In genomic region chr11:77930751-77931540, GRCm38 (mm10) we compare ENCODE assay signal across 8 mouse cellular contexts. TPM values are rescaled to one million over a fixed set of nuclear protein-coding genes. Genes with fewer than 3 reads are reported as not detected.
DNase-seq lines count a peak whose midpoint lies in the region; ATAC-seq and TF ChIP-seq lines count a peak whose summit lies in the region.

Sez6 (plus strand) TSS chr11:77930800.

- H3K9ac ChIP-seq in forebrain, embryonic 12.5 days = peak within 1 kb of the TSS; percentile 69
- H3K9ac ChIP-seq in heart, embryonic 15.5 days = no peak within 1 kb of the TSS
- H3K9ac ChIP-seq in liver, embryonic 14.5 days (replicated peaks) = no peak within 1 kb of the TSS
- peak within 1 kb of the TSS; percentile 97 for H3K9ac ChIP-seq in neural tube, embryonic 14.5 days (replicated peaks; ENCODE audit: low read depth, low read length)

- 1% methylated on average over 80 of the region's 94 CpGs for WGBS in forebrain, embryonic 12.5 days
- WGBS in heart, embryonic 15.5 days = under 1% methylated on average over 83 of the region's 94 CpGs
- 1% methylated on average over 88 of the region's 94 CpGs for WGBS in liver, embryonic 14.5 days (ENCODE audit: insufficient replicate concordance)
- under 1% methylated on average over 85 of the region's 94 CpGs for WGBS in neural tube, embryonic 14.5 days

- no peak for TF ChIP-seq EP300 in liver, embryonic 14.5 days (IDR thresholded peaks at IDR 0.05; ENCODE audit: low read depth)

- peak; percentile 76 for ATAC-seq in forebrain, embryonic 12.5 days (ENCODE audit: low FRiP score)
- ATAC-seq in heart, embryonic 15.5 days (replicated peaks; ENCODE audit: insufficient number of reproducible peaks, insufficient read depth, low FRiP score, low read depth) = peak; percentile 78; the same call in 1 of the 2 replicates
- ATAC-seq in liver, embryonic 14.5 days (ENCODE audit: insufficient read depth) = 0 out of 2 replicates have a peak, but pooled peaks have one; percentile 28
- peak; percentile 78 for ATAC-seq in neural tube, embryonic 14.5 days (ENCODE audit: low read depth)

- no peaks in the 10 kb centered on the region for H3K9me3 ChIP-seq in forebrain, embryonic 12.5 days
- no peaks in the 10 kb centered on the region for H3K9me3 ChIP-seq in heart, embryonic 15.5 days (replicated peaks)
- no peaks in the 10 kb centered on the region for H3K9me3 ChIP-seq in liver, embryonic 14.5 days (ENCODE audit: control insufficient read depth, low read length)
- no peaks in the 10 kb centered on the region for H3K9me3 ChIP-seq in neural tube, embryonic 14.5 days (ENCODE audit: control insufficient read depth, low read length)

- DNase-seq in layer of hippocampus, adult 11-12 months (ENCODE audit: low spot score) = peak; percentile 82
- no peak for DNase-seq in layer of hippocampus, adult 9-10 months (ENCODE audit: low spot score)
- peak; percentile 81 to 87 for DNase-seq in kidney, postnatal 25 days
- peak; percentile 11 to 28 (median 17) for DNase-seq in liver, embryonic 14.5 days (ENCODE audit: low read depth in 3 of 3, low spot score in 3 of 3)
- peak; percentile 57 for DNase-seq in telencephalon, adult 2 months (ENCODE audit: low read depth, low spot score)

- no peaks in the 10 kb centered on the region for H3K36me3 ChIP-seq in forebrain, embryonic 12.5 days (replicated peaks)
- no peaks in the 10 kb centered on the region for H3K36me3 ChIP-seq in heart, embryonic 15.5 days
- H3K36me3 ChIP-seq in liver, embryonic 14.5 days (replicated peaks; ENCODE audit: control insufficient read depth, insufficient read depth, low read depth) = no peaks in the 10 kb centered on the region
- H3K36me3 ChIP-seq in neural tube, embryonic 14.5 days (ENCODE audit: control insufficient read depth, insufficient read depth, low read length) = no peaks in the 10 kb centered on the region

- TF ChIP-seq CTCF in liver, embryonic 14.5 days (IDR thresholded peaks at IDR 0.05; ENCODE audit: low read depth) = no peak

- peak within 1 kb of the TSS; percentile 84 for H3K27ac ChIP-seq in forebrain, embryonic 12.5 days
- H3K27ac ChIP-seq in heart, embryonic 15.5 days = no peak within 1 kb of the TSS
- H3K27ac ChIP-seq in liver, embryonic 14.5 days = no peak within 1 kb of the TSS
- peak within 1 kb of the TSS; percentile 96 for H3K27ac ChIP-seq in neural tube, embryonic 14.5 days (ENCODE audit: low read depth, low read length)

- H3K4me1 ChIP-seq in forebrain, embryonic 12.5 days = peaks cover 53% of the 10 kb centered on the region
- H3K4me1 ChIP-seq in heart, embryonic 15.5 days (replicated peaks) = peaks cover 14% of the 10 kb centered on the region
- H3K4me1 ChIP-seq in liver, embryonic 14.5 days (replicated peaks; ENCODE audit: control insufficient read depth in 2 of 2, insufficient read depth in 2 of 2, low read length in 1 of 2) = no peaks in the 10 kb centered on the region
- H3K4me1 ChIP-seq in neural tube, embryonic 14.5 days (ENCODE audit: control insufficient read depth, insufficient read depth, low read length) = peaks cover 30% of the 10 kb centered on the region

- peak within 1 kb of the TSS; percentile 93 for H3K4me2 ChIP-seq in forebrain, embryonic 12.5 days
- H3K4me2 ChIP-seq in heart, embryonic 15.5 days = peak within 1 kb of the TSS; percentile 89
- peak within 1 kb of the TSS; percentile 55 for H3K4me2 ChIP-seq in liver, embryonic 14.5 days (ENCODE audit: low read depth)
- H3K4me2 ChIP-seq in neural tube, embryonic 14.5 days (ENCODE audit: low read depth, low read length) = peak within 1 kb of the TSS; percentile 84

- H3K27me3 ChIP-seq in forebrain, embryonic 12.5 days = peaks cover 69% of the 10 kb centered on the region
- H3K27me3 ChIP-seq in heart, embryonic 15.5 days = peaks cover 83% of the 10 kb centered on the region
- peaks cover 65% of the 10 kb centered on the region for H3K27me3 ChIP-seq in liver, embryonic 14.5 days (ENCODE audit: control insufficient read depth, insufficient read depth, low read length)
- H3K27me3 ChIP-seq in neural tube, embryonic 14.5 days (ENCODE audit: control insufficient read depth, insufficient read depth, low read length) = peaks cover 9% of the 10 kb centered on the region

- H3K4me3 ChIP-seq in forebrain, embryonic 12.5 days (replicated peaks) = peak within 1 kb of the TSS; percentile 68
- peak within 1 kb of the TSS; percentile 53 for H3K4me3 ChIP-seq in heart, embryonic 15.5 days
- H3K4me3 ChIP-seq in liver, embryonic 14.5 days (ENCODE audit: insufficient read depth in 1 of 2, low read depth in 2 of 2, low read length in 2 of 2) = peak within 1 kb of the TSS in 1 of 2 experiments; percentile 38; a peak in 2 of 4 replicates
- H3K4me3 ChIP-seq in neural tube, embryonic 14.5 days (ENCODE audit: low read depth, low read length) = peak within 1 kb of the TSS; percentile 83

RNA-seq across cellular contexts. Expression of gene Sez6, which starts in this region (rescaled TPM):
- 54.0 and 62.2 TPM in 2 replicates for polyA plus RNA-seq in forebrain, embryonic 12.5 days (2016; fragmentation: Nextera tagmentation; extraction: Ambion mirVana)
- polyA plus RNA-seq in heart, embryonic 15.5 days (2015; fragmentation: Nextera tagmentation; extraction: Ambion mirVana) = 0.05 and 0.15 TPM in 2 replicates
- 0.03 and 0.37 TPM in 2 replicates for polyA plus RNA-seq in liver, embryonic 14.5 days (2012; rRNA removed)
- polyA plus RNA-seq in liver, embryonic 14.5 days (2014; fragmentation: Nextera tagmentation; extraction: Ambion mirVana) = 0.05 TPM in 1 of 2 replicates, not detected in the other
- 121 and 145 TPM in 2 replicates for polyA plus RNA-seq in neural tube, embryonic 14.5 days (2014; fragmentation: Nextera tagmentation; extraction: Ambion mirVana)

Comparison
In these comparisons a context has a peak if more than half of its experiments do, and no peak if none do; other contexts are left out.
1. RNA of gene Sez6 (polyA plus RNA-seq): 121 to 145 TPM in neural tube, embryonic 14.5 days and 54.0 to 62.2 TPM in forebrain, embryonic 12.5 days; 0.05 to 0.15 TPM in heart, embryonic 15.5 days and 0.03 to 0.37 TPM in liver, embryonic 14.5 days; every median in the first group is over 10 times any median in the second.
2. Peak in ATAC-seq, H3K4me3 ChIP-seq and H3K4me2 ChIP-seq in heart, embryonic 15.5 days; RNA of the gene not detected or under 1 TPM.
3. Peak in DNase-seq, ATAC-seq and H3K4me2 ChIP-seq in liver, embryonic 14.5 days; RNA of the gene not detected or under 1 TPM.
4. ATAC-seq: peak in every context shown above with its lines; median percentile 78 in heart, embryonic 15.5 days; 78 in neural tube, embryonic 14.5 days; 76 in forebrain, embryonic 12.5 days; 28 in liver, embryonic 14.5 days.
5. H3K27ac ChIP-seq: peak in forebrain, embryonic 12.5 days (single experiment) and neural tube, embryonic 14.5 days (single experiment); none in heart, embryonic 15.5 days (single experiment) and liver, embryonic 14.5 days (single experiment).
6. H3K9ac ChIP-seq: peak in forebrain, embryonic 12.5 days (single experiment) and neural tube, embryonic 14.5 days (single experiment); none in heart, embryonic 15.5 days (single experiment) and liver, embryonic 14.5 days (single experiment).
7. Peak in every context shown above with its lines, with median percentiles within 50 percentile points of each other: H3K4me2 ChIP-seq.